Mouse (Mus musculus) ES-Bruce4 (cell line): ENCODE measurements at regions not wholly inside any gene's neighbourhood (a gene's known extent, or its start where the extent isn't known, plus 50 kb on each side); places are given as distances from the start of the nearest gene placed in this dataset.

Experiments
- CTCF ChIP-seq: IDR thresholded peaks from one replicate; pipeline ENCODE4 v1.8.1; 2011; ENCODE audit warnings: low read depth, low read length
- EP300 ChIP-seq: IDR thresholded peaks from 2 replicates; pipeline ENCODE4 v1.6.1; 2011; ENCODE audit warnings: low read depth, low read length; ENCODE audit not compliant: insufficient read depth

GRCm38 (mm10) chr3:52573806-52574205 is 305.7 kb downstream of the Foxo1 start:
- no peak for TF ChIP-seq EP300
- no peak for TF ChIP-seq CTCF
